Mouse (Mus musculus) heart, postnatal 0 days (tissue): ENCODE data around the gene Tpo. TPM values are rescaled to one million over a fixed set of nuclear protein-coding genes. Genes with fewer than 3 reads are reported as not detected.

Experiments
- ATAC-seq: fragments of 200-750 bp; cut with Nextera tagmentation; 2 replicates; pipeline ENCODE4 v1.8.0; 2017; ENCODE audit warnings: low read depth, moderate number of reproducible peaks, moderate library complexity; ENCODE audit not compliant: insufficient read depth
- DNase-seq: peaks from one replicate; pipeline ENCODE4 v3.0.0-alpha.2; 2016; ENCODE audit warnings: low spot score
- H3K27ac ChIP-seq: fragments of 300-500 bp; sonication (generic); 2 replicates; pipeline ENCODE4 v1.5.1; 2014; ENCODE audit warnings: low read depth, mild to moderate bottlenecking
- H3K27me3 ChIP-seq: fragments of 300-500 bp; sonication (generic); 2 replicates; pipeline ENCODE4 v1.6.1; 2014; ENCODE audit warnings: low read length, mixed read lengths; ENCODE audit not compliant: control insufficient read depth, insufficient read depth
- H3K36me3 ChIP-seq: fragments of 300-500 bp; sonication (generic); replicated peaks from 2 replicates; pipeline ENCODE4 v1.6.1; 2014; ENCODE audit warnings: low read length, mixed read lengths; ENCODE audit not compliant: control insufficient read depth, insufficient read depth
- H3K4me1 ChIP-seq: fragments of 300-500 bp; sonication (generic); 2 replicates; pipeline ENCODE4 v1.6.1; 2014; ENCODE audit warnings: antibody characterized with exemption; ENCODE audit not compliant: control insufficient read depth, insufficient read depth
- H3K4me2 ChIP-seq: fragments of 300-500 bp; sonication (generic); 2 replicates; pipeline ENCODE4 v1.6.1; 2014; ENCODE audit warnings: low read depth, mild to moderate bottlenecking, low read length, moderate library complexity
- H3K4me3 ChIP-seq: fragments of 300-500 bp; sonication (generic); 2 replicates; pipeline ENCODE4 v1.5.1; 2014; ENCODE audit warnings: low read depth, low read length
- H3K9ac ChIP-seq: fragments of 300-500 bp; sonication (generic); replicated peaks from 2 replicates; pipeline ENCODE4 v1.6.1; 2014; ENCODE audit warnings: low read depth, low read length, mixed read lengths
- H3K9me3 ChIP-seq: fragments of 300-500 bp; sonication (generic); replicated peaks from 2 replicates; pipeline ENCODE4 v1.6.1; 2016; ENCODE audit warnings: low read length; ENCODE audit not compliant: control insufficient read depth
- CTCF ChIP-seq: IDR thresholded peaks from 2 replicates; pipeline ENCODE4 v1.5.1; 2016; ENCODE audit warnings: antibody characterized with exemption, control low read depth, low read depth
- EP300 ChIP-seq: IDR thresholded peaks from 2 replicates; pipeline ENCODE4 v1.6.1; 2016; ENCODE audit warnings: antibody characterized with exemption, low read depth
- WGBS: fragments of 180-500 bp; shearing (Covaris S2); extraction: QIAGEN DNeasy Blood & Tissue Kit; methylation state at CpG from one replicate; pipeline ENCODE4 v1.1.7; 2014; 5-methylcytosine and 5-hydroxymethylcytosine counted together
- polyA plus RNA-seq: library from polyadenylated mRNA; unstranded; fragments of >200 nt; fragmentation: Nextera tagmentation; extraction: Ambion mirVana; gene quantifications from 2 replicates; pipeline ENCODE4 v1.2.1, GENCODE M21; 2015
- total RNA-seq: library from RNA; depleted of rRNA; stranded (reverse); fragments of >200 nt; gene quantifications from 2 replicates; pipeline ENCODE4 v1.2.3, GENCODE M21; 2014; ENCODE audit warnings: low replicate concordance; rRNA removed

Tpo gene
- total and polyA plus RNA-seq, 2 experiments from 2014 or later: not detected

DNA sequence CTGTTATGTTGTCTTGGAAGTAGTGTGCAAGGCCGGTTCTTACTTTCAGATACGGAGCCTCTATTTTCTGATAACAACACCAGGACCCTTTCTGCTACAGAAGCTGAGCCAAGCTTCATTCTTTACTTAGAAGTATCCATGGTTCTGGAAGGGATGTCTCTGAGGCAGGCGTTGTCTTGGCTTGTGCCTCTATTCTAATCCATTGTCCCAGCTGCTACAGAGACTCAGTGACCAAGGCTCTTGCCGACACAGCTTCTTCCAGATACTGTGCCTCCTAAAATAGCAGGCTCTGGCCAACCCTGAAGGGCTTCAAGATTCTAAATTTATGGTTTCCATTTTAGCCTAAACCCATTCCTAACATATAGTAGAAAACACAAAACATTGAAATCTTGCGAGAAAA, 123.7 kb downstream of the Tpo start:
- Histone ChIP-seq H3K27me3 (no peaks in the 10 kb centered on the region), H3K27ac (no peak overlapping the region), H3K4me2 (no peak overlapping the region), H3K9ac (no peak overlapping the region), H3K4me3 (no peak overlapping the region), H3K36me3 (peaks cover 79% of the 10 kb centered on the region), H3K4me1 (no peaks in the 10 kb centered on the region), H3K9me3 (no peaks in the 10 kb centered on the region)
- TF ChIP-seq CTCF (no peak), EP300 (no peak)
- no peak for ATAC-seq
- DNase-seq: no peak
- WGBS: 59% methylated on average over 5 of the region's 5 CpGs

GRCm38 (mm10) chr12:30006586-30006985, 125.8 kb downstream of the Tpo start:
- H3K9ac ChIP-seq: no peak overlapping the region
- no peaks in the 10 kb centered on the region for H3K4me1 ChIP-seq
- WGBS: 79% methylated on average over 9 of the region's 9 CpGs
- no peak overlapping the region for H3K4me2 ChIP-seq
- DNase-seq (no peak), ATAC-seq (no peak)
- H3K27ac ChIP-seq: no peak overlapping the region
- no peaks in the 10 kb centered on the region for H3K27me3 ChIP-seq
- no peaks in the 10 kb centered on the region for H3K9me3 ChIP-seq
- no peak for TF ChIP-seq CTCF
- H3K4me3 ChIP-seq: no peak overlapping the region
- H3K36me3 ChIP-seq: peaks cover 79% of the 10 kb centered on the region

Other genes starting within 250 kb of the Tpo start
- 144 TPM in 2 replicates for gene Pxdn, start 195.0 kb downstream of the Tpo start, total RNA-seq
- 42.4 and 49.7 TPM in 2 replicates for gene Pxdn, start 195.0 kb downstream of the Tpo start, polyA plus RNA-seq
- gene Sntg2, start 240.8 kb upstream of the Tpo start, total RNA-seq: 4.1 and 13.9 TPM in 2 replicates
- 2.8 TPM in 2 replicates for gene Sntg2, start 240.8 kb upstream of the Tpo start, polyA plus RNA-seq